Mouse (Mus musculus) megakaryocyte, embryonic 14.5 days (primary cell): ENCODE data around the gene Tmem53.

Source experiments
- FLI1 ChIP-seq: IDR thresholded peaks from 2 replicates; pipeline ENCODE4 v1.6.1; 2012; ENCODE audit warnings: low read length, inconsistent platforms, mixed read lengths
- GATA1 ChIP-seq: IDR thresholded peaks from 3 replicates; pipeline ENCODE4 v1.6.1; 2012; ENCODE audit warnings: mixed read lengths, low read length, inconsistent platforms, borderline replicate concordance

- TF ChIP-seq GATA1 = no peak
- no peak for TF ChIP-seq FLI1
These were observed 26.5 kb upstream of the Tmem53 start for GRCm38 (mm10) chr4:117225250-117225649.
